Mouse (Mus musculus) adrenal gland, adult 2 months (tissue): ENCODE measurements at regions not wholly inside any gene's neighbourhood (a gene's known extent, or its start where the extent isn't known, plus 50 kb on each side); places are given as distances from the start of the nearest gene placed in this dataset.

ENCODE experiments used
- DNase-seq: peaks from one replicate; pipeline ENCODE4 v3.0.0; 2021

DNA sequence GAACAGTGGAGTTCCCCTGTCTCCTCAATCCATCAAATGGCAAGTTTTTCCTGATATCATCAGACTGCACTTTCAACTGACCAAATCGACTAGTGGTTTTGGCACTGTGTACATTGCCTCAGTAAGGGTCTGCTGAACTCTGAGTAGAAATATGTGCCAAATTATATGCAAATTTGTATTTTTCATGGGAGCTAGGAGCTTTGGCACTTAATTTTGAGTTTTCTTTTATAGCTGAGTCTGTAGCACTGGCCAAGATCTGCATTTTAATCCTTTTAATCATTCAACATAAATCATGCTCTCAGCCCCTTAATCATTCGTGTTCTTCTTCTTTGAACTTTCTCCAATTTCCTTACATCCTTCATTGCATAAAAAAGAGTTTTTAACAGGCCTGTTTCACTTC, 1678.5 kb upstream of the 5930422O12Rik start:
- no peak for DNase-seq

DNA sequence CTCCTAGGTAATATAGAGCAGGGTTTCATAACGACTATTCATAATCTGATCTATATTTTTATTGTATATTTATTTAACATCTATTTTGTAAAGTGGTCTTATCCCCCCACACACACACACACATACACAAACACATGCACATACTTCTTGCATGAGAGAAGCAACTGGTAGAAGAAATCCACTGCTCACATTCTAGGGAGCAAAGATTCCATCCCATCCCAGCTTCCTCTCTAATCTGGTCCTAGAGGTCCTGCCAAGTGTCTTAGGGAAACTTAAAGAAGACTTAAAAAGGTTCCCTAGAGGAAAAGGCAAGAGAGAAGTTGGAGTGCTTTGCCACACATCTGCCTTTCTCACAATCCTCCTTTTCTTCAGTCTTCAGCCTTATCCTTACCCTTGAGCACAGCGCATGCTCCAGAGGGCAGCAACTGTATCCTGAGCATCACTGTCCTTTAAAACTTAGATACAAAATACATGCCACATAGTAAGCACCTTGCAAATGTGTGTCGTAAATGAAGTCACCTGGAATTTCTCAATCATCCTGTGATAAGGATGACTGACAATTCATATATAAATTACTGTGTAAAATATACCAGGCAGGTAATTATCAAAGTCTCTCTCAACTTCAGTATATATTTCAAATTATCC, 1677.9 kb upstream of the 5930422O12Rik start:
- no peak for DNase-seq

DNA sequence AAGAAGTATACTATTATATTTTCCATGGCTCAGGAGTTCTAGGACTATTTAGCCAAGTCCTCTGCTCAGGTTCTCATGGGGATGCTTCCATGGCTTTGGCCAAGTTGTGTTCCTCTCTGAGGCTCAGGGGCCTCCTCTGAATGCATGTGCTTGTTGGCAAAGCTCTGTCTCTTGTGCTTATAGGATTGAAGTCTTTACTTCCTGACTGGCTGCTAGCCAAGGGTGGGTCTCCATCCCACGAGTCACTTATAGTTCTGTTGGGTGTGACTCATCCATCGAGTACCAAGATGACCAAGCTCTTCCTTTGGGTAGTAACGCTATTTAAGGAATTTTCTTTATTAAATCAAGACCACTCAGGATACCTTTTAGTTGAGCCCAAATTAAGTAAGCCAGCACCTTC, 1672.8 kb upstream of the 5930422O12Rik start:
- no peak for DNase-seq

DNA sequence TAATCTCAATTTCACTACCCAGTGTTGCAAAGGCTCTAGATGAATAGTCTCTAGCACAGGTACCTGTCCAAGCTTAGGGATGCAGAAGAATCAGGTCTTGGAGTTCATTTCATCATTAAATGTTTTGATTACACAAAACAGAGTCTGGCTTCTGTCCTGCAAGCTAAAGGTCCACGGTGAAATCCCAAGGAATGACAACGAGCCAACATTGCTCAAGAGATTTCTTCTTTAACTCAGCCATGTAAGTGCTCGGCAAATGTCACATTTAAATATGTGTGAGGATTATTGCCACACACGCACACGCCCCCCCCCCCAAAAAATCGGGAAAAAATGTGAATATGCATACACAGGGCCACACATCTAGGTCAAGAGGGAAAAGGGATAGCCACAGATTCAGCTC, 1666.4 kb upstream of the 5930422O12Rik start:
- no peak for DNase-seq
